Mouse (Mus musculus) urinary bladder, postnatal 36 days (tissue): ENCODE results near the gene Gm14685.
"Not testable (repeated sequence)": the region's sequence is repeated elsewhere in the genome, so short reads cannot be mapped to it uniquely, and the experiment has no call there.

Source experiments
- DNase-seq, 2 experiments: peaks; one replicate each; pipeline ENCODE4 v3.0.0; 2022; ENCODE audit warnings: low spot score in 2 of 2, mixed read lengths in 1 of 2

The Gm14685 gene

GRCm38 (mm10) chrX:73116747-73117146, at the start of gene Gm14685:
TSS of gene Gm14685 (plus strand) at chrX:73117047.
- not testable (repeated sequence) for DNase-seq

- not testable (repeated sequence) for DNase-seq
Observed at GRCm38 (mm10) chrX:73082267-73083055, 34.4 kb upstream of the Gm14685 start, which contains the start of gene Xlr4a. TSS of gene Xlr4a (minus strand) at chrX:73082478.

GRCm38 (mm10) chrX:73096941-73097508, 19.8 kb upstream of the Gm14685 start, which contains the start of gene Xlr3a:
TSS of gene Xlr3a (minus strand) at chrX:73097095.
- DNase-seq = not testable (repeated sequence)

DNA sequence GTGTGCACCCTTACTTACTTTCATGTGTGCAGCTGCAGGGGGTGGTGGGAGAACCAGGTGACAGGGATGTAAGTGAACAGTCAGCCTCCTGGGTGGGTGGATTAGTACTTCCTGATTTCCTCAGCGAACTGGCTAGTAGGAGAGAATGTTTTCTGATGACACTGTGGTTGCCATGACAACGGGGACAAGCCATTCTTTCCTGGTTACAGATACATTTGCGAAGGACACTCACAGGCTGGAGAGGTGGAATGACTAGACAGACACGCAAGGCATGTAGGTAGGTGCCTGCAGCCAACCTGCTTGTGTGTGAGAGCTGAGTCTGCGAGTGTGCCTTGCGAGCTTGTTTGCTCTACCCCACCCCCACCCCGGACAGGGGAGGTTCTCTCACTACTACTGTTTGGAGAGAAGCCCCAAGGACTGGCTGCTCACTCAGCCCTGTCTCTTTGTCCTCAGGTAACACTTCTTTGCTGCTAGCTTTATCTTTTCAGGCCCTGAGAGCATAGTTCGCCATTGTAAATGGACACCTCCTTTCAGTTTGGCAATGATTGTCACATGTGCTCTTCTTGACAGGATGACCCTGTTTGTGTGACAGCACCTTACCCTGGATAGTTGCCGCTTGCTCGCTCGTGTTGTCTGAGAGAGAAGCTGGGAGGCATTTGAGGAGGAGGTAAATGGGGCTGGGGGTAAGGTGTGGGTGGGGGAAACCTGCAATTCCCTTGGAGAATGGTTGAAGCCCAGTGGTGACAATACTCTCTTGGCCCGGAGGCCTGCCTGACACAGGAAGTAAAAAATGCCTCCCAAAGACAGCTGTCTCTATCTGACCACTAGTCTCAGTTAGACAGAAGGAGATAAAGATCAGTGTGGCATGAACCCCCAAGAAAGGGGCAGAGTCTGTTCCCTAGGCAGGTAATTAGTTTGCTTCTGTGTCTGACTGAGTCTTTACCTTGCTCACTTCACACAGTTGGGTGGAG, 6.3 kb downstream of the Gm14685 start:
- not testable (repeated sequence) for DNase-seq

- DNase-seq = not testable (repeated sequence)
Observed at GRCm38 (mm10) chrX:73143218-73143618, 26.4 kb downstream of the Gm14685 start.

DNA sequence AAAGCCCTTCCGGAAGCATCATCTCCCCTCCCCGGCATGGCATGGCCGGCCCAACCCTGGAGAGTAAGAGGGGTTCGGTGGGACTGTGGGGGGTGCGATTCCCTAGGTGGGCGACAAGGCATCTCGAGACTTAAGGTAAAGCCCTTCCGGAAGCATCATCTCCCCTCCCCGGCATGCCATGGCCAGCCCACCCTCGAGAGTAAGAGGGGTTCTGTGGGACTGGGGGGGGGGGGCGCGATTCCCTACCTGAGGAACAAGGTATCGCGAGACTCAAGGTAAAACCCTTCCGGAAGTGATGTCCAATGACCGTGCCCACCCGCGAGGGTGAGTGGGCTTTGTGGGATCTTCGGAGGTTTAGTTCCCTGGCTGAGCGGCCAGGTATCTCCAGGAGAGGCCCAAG, 31.6 kb downstream of the Gm14685 start, which contains the start of gene Xlr5b:
Gene Xlr5b, plus strand, starts transcription at position 301 of the 400 bp plus-strand sequence.
- DNase-seq = not testable (repeated sequence)

GRCm38 (mm10) chrX:73149350-73149749, 32.5 kb downstream of the Gm14685 start, which contains the start of gene DXBay18:
TSS of gene DXBay18 (minus strand) at chrX:73149450.
- not testable (repeated sequence) for DNase-seq

DNA sequence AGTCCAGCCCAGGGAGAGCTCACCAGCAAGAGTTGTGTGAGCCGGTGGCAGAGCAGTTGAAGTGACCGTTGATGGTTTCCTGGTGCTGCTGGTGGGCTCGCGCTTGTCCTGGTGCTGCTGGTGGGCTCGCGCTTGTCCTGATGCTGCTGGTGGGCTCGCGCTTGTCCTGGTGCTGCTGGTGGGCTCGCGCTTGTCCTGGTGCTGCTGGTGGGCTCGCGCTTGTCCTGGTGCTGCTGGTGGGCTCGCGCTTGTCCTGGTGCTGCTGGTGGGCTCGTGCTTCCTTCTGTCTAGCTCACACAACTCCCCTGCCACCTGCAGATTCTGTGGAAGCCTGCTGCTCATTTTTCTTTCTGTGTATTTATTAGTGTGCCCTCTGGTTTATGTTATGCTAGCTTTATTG, 60.0 kb downstream of the Gm14685 start, which contains the start of gene Spin2d:
Gene Spin2d, minus strand, starts transcription at position 101 of the 400 bp plus-strand sequence.
- DNase-seq = not testable (repeated sequence)
